Mouse (Mus musculus) stomach, postnatal 0 days (tissue): ENCODE data around the gene Dpy19l1. TPM values are rescaled to one million over a fixed set of nuclear protein-coding genes. Genes with fewer than 3 reads are reported as not detected.

ENCODE experiments used
- ATAC-seq: fragments of 200-750 bp; cut with Nextera tagmentation; 2 replicates; pipeline ENCODE4 v1.8.0; 2017; ENCODE audit not compliant: low FRiP score, low TSS enrichment
- DNase-seq: peaks from one replicate; pipeline ENCODE4 v3.0.0-alpha.2; 2016; ENCODE audit warnings: low spot score
- H3K27ac ChIP-seq: fragments of 300-500 bp; sonication (generic); replicated peaks from 2 replicates; pipeline ENCODE4 v1.5.1; 2014; ENCODE audit warnings: mild to moderate bottlenecking, control low read depth
- H3K27me3 ChIP-seq: fragments of 300-500 bp; sonication (generic); 2 replicates; pipeline ENCODE4 v1.6.1; 2014; ENCODE audit warnings: low read length; ENCODE audit not compliant: control insufficient read depth, insufficient read depth
- H3K36me3 ChIP-seq: fragments of 300-500 bp; sonication (generic); 2 replicates; pipeline ENCODE4 v1.6.1; 2014; ENCODE audit warnings: low read length, mixed read lengths; ENCODE audit not compliant: control insufficient read depth, insufficient read depth
- H3K4me1 ChIP-seq: fragments of 300-500 bp; sonication (generic); replicated peaks from 2 replicates; pipeline ENCODE4 v1.6.1; 2014; ENCODE audit warnings: antibody characterized with exemption; ENCODE audit not compliant: control insufficient read depth, insufficient read depth
- H3K4me2 ChIP-seq: fragments of 300-500 bp; sonication (generic); replicated peaks from 2 replicates; pipeline ENCODE4 v1.6.1; 2014; ENCODE audit warnings: low read depth, mild to moderate bottlenecking, control low read depth, moderate library complexity
- H3K4me3 ChIP-seq: fragments of 300-500 bp; sonication (generic); 2 replicates; pipeline ENCODE4 v1.5.1; 2014; ENCODE audit warnings: low read depth, low read length, control low read depth
- H3K9ac ChIP-seq: fragments of 300-500 bp; sonication (generic); 2 replicates; pipeline ENCODE4 v1.6.1; 2014; ENCODE audit warnings: mild to moderate bottlenecking, low read length, control low read depth, mixed read lengths
- H3K9me3 ChIP-seq: fragments of 300-500 bp; sonication (generic); 2 replicates; pipeline ENCODE4 v1.6.1; 2016; ENCODE audit warnings: low read length; ENCODE audit not compliant: control insufficient read depth
- CTCF ChIP-seq: IDR thresholded peaks from 2 replicates; pipeline ENCODE4 v1.5.1; 2016; ENCODE audit warnings: antibody characterized with exemption, low read depth, mild to moderate bottlenecking, moderate library complexity
- EP300 ChIP-seq: optimal IDR thresholded peaks from 2 replicates; pipeline ENCODE3; 2016; ENCODE audit warnings: antibody characterized with exemption
- WGBS: fragments of 180-500 bp; shearing (Covaris S2); extraction: QIAGEN DNeasy Blood & Tissue Kit; methylation state at CpG from one replicate; pipeline ENCODE4 v1.1.7; 2014; 5-methylcytosine and 5-hydroxymethylcytosine counted together
- polyA plus RNA-seq: library from polyadenylated mRNA; unstranded; fragments of >200 nt; fragmentation: Nextera tagmentation; extraction: Ambion mirVana; gene quantifications from 2 replicates; pipeline ENCODE4 v1.2.1, GENCODE M21; 2015

Dpy19l1 gene
- polyA plus RNA-seq, 1 experiment from 2014 or later: 5.2 TPM

- H3K9ac ChIP-seq: no peak overlapping the region
- ATAC-seq (no peak), DNase-seq (no peak)
These were observed 73.2 kb downstream of the Dpy19l1 start for GRCm38 (mm10) chr9:24429721-24430120.

GRCm38 (mm10) chr9:24425679-24426078 is 77.3 kb downstream of the Dpy19l1 start:
- Histone ChIP-seq H3K27me3 (no peaks in the 10 kb centered on the region), H3K4me1 (no peaks in the 10 kb centered on the region), H3K9me3 (no peaks in the 10 kb centered on the region), H3K36me3 (0 out of 2 replicates have a peak, but pooled peaks cover 3% of the 10 kb centered on the region), H3K4me2 (no peak overlapping the region), H3K4me3 (no peak overlapping the region), H3K27ac (no peak overlapping the region), H3K9ac (no peak overlapping the region)
- WGBS: 80% methylated on average over 1 of the region's 1 CpGs
- ATAC-seq (no peak), DNase-seq (no peak)
- no peak for TF ChIP-seq CTCF
- no peak for TF ChIP-seq EP300

More at GRCm38 (mm10) chr9:24429721-24430120, 73.2 kb downstream of the Dpy19l1 start:
- Histone ChIP-seq H3K27me3 (no peaks in the 10 kb centered on the region), H3K4me3 (no peak overlapping the region), H3K27ac (no peak overlapping the region), H3K4me1 (no peaks in the 10 kb centered on the region), H3K4me2 (no peak overlapping the region), H3K36me3 (0 out of 2 replicates have a peak, but pooled peaks cover 3% of the 10 kb centered on the region), H3K9me3 (no peaks in the 10 kb centered on the region)
- TF ChIP-seq EP300 (no peak), CTCF (no peak)

GRCm38 (mm10) chr9:24423241-24423640 is 79.7 kb downstream of the Dpy19l1 start:
- 90% methylated on average over 8 of the region's 8 CpGs for WGBS
- DNase-seq: no peak
- no peaks in the 10 kb centered on the region for H3K27me3 ChIP-seq
- H3K27ac ChIP-seq: no peak overlapping the region
- H3K9me3 ChIP-seq: no peaks in the 10 kb centered on the region
- H3K4me2 ChIP-seq: no peak overlapping the region
- no peak overlapping the region for H3K9ac ChIP-seq
- no peak for TF ChIP-seq CTCF
- no peak for TF ChIP-seq EP300
- no peak for ATAC-seq
- no peaks in the 10 kb centered on the region for H3K36me3 ChIP-seq
- no peaks in the 10 kb centered on the region for H3K4me1 ChIP-seq
- no peak overlapping the region for H3K4me3 ChIP-seq

GRCm38 (mm10) chr9:24421888-24422287 is 81.1 kb downstream of the Dpy19l1 start:
- H3K9ac ChIP-seq: no peak overlapping the region
- ATAC-seq (no peak), DNase-seq (no peak)
- no peaks in the 10 kb centered on the region for H3K4me1 ChIP-seq
- no peaks in the 10 kb centered on the region for H3K27me3 ChIP-seq
- no peak overlapping the region for H3K4me3 ChIP-seq
- H3K27ac ChIP-seq: no peak overlapping the region
- H3K36me3 ChIP-seq: no peaks in the 10 kb centered on the region
- no peak for TF ChIP-seq CTCF
- no peak for TF ChIP-seq EP300
- 77% methylated on average over 1 of the region's 1 CpGs for WGBS
- no peaks in the 10 kb centered on the region for H3K9me3 ChIP-seq
- H3K4me2 ChIP-seq: no peak overlapping the region

GRCm38 (mm10) chr9:24421221-24421620 is 81.7 kb downstream of the Dpy19l1 start:
- 52% methylated on average over 3 of the region's 3 CpGs for WGBS
- DNase-seq: no peak

GRCm38 (mm10) chr9:24420144-24420543 is 82.8 kb downstream of the Dpy19l1 start:
- no peaks in the 10 kb centered on the region for H3K4me1 ChIP-seq
- H3K9ac ChIP-seq: no peak overlapping the region
- DNase-seq: no peak
- H3K9me3 ChIP-seq: no peaks in the 10 kb centered on the region
- H3K27ac ChIP-seq: no peak overlapping the region
- H3K36me3 ChIP-seq: no peaks in the 10 kb centered on the region
- no peak overlapping the region for H3K4me3 ChIP-seq
- ATAC-seq: no peak
- WGBS: 89% methylated on average over 4 of the region's 4 CpGs
- H3K4me2 ChIP-seq: no peak overlapping the region
- H3K27me3 ChIP-seq: no peaks in the 10 kb centered on the region
- no peak for TF ChIP-seq CTCF
- no peak for TF ChIP-seq EP300

More at GRCm38 (mm10) chr9:24421221-24421620, 81.7 kb downstream of the Dpy19l1 start:
- H3K27me3 ChIP-seq: no peaks in the 10 kb centered on the region
- no peaks in the 10 kb centered on the region for H3K9me3 ChIP-seq
- no peak overlapping the region for H3K9ac ChIP-seq
- H3K4me3 ChIP-seq: no peak overlapping the region
- no peak for ATAC-seq
- H3K4me1 ChIP-seq: no peaks in the 10 kb centered on the region
- H3K4me2 ChIP-seq: no peak overlapping the region
- TF ChIP-seq EP300: no peak
- no peak for TF ChIP-seq CTCF
- H3K27ac ChIP-seq: no peak overlapping the region
- H3K36me3 ChIP-seq: no peaks in the 10 kb centered on the region
